Mouse (Mus musculus): Measurements from ENCODE around the gene Mrpl39.

DNA sequence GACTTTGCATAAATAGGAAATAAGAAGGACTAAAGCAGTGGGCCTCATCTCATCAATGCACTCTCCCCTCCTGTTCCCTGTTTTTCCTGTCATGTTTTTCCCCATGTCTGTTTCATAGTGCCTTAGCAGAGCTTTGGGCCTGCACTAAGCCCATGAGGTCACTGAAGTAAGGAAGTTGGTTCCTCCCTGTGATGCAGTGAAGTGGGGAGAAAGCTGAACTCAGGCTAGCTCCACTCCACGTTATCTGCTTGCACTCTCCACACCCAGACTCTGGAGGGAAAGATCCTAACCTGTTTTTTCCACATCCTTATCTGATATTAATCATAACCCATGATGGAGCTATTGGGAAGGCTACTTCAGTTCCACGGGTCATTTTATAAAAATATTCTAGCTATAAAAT is 26.9 kb downstream of the Mrpl39 start:
- TF ChIP-seq CTCF (IDR thresholded peaks at IDR 0.05; ENCODE audit: low read depth, low read length) (no peak), POLR2A (IDR thresholded peaks at IDR 0.05; ENCODE audit: insufficient read depth, low read length) (no peak), EP300 (IDR thresholded peaks at IDR 0.05; ENCODE audit: insufficient read depth, low read depth, low read length) (no peak)
